Mouse (Mus musculus) heart, adult 18-20 months (tissue): ENCODE results near the gene Ttc9b. TPM values are rescaled to one million over a fixed set of nuclear protein-coding genes. Genes with fewer than 3 reads are reported as not detected.

Experiments used
- DNase-seq, 2 experiments: peaks; one replicate each; pipeline ENCODE4 v3.0.0; 2021 to 2022; ENCODE audit warnings: mixed read lengths in 1 of 2
- total RNA-seq, 2 experiments: library from RNA; stranded (reverse); gene quantifications; 2 replicates each; pipeline ENCODE4 v1.2.3; 2021

Ttc9b gene
- total RNA-seq, 2 experiments from 2014 or later = not detected

GRCm38 (mm10) chr7:27688246-27688788, 34.6 kb downstream of the Ttc9b start:
- DNase-seq = no peak

GRCm38 (mm10) chr7:27688815-27689612, 35.3 kb downstream of the Ttc9b start, which contains the start of gene Zfp607b:
Gene Zfp607b (plus strand): TSS chr7:27689340.
- DNase-seq = peak; percentile 94 to 98

GRCm38 (mm10) chr7:27691076-27691475, 37.4 kb downstream of the Ttc9b start:
- DNase-seq = peak in 1 of 2 experiments; percentile 39

GRCm38 (mm10) chr7:27696711-27697110, 43.0 kb downstream of the Ttc9b start:
- DNase-seq = no peak

Other genes with a start within 250 kb of the Ttc9b start
- gene Sptbn4, start 206.2 kb upstream of the Ttc9b start, total RNA-seq = under 1 TPM; 0.30 to 0.31 TPM
- 10 to 100 TPM; 32.4 to 34.3 TPM for gene Blvrb, start 205.9 kb upstream of the Ttc9b start, total RNA-seq
- 1 to 10 TPM; 3.3 to 4.3 TPM for gene Sertad3, start 180.1 kb upstream of the Ttc9b start, total RNA-seq
- 1 to 10 TPM; 8.0 to 9.3 TPM for gene Sertad1, start 167.0 kb upstream of the Ttc9b start, total RNA-seq
- gene Prx, start 154.6 kb upstream of the Ttc9b start, total RNA-seq = under 1 TPM; 0.57 to 0.62 TPM
- under 1 TPM in 1 of 2 experiments, not detected in 1; 0.10 TPM for gene Hipk4, start 130.6 kb upstream of the Ttc9b start, total RNA-seq
- 10 to 100 TPM; 29.8 to 30.9 TPM for gene Pld3, start 100.7 kb upstream of the Ttc9b start, total RNA-seq
- gene 2310022A10Rik, start 100.7 kb upstream of the Ttc9b start, total RNA-seq = 10 to 100 TPM; 63.8 to 64.7 TPM
- gene Akt2, start 62.4 kb upstream of the Ttc9b start, total RNA-seq = 100 to 1,000 TPM; 168 to 200 TPM
- gene Map3k10, start 20.7 kb downstream of the Ttc9b start, total RNA-seq = 10 to 100 TPM; 19.1 to 21.7 TPM
- under 1 TPM; 0.69 to 0.85 TPM for gene Zfp607b, start 35.4 kb downstream of the Ttc9b start, total RNA-seq
- 1 to 10 TPM; 9.0 to 9.1 TPM for gene Zfp60, start 77.5 kb downstream of the Ttc9b start, total RNA-seq
- 1 to 10 TPM; 4.6 to 5.9 TPM for gene Zfp626, start 153.3 kb downstream of the Ttc9b start, total RNA-seq
- 1 to 10 TPM; 2.5 to 2.7 TPM for gene Zfp59, start 184.7 kb downstream of the Ttc9b start, total RNA-seq
- gene Zfp607a, start 203.6 kb downstream of the Ttc9b start, total RNA-seq = 1 to 10 TPM; 2.2 to 3.1 TPM